Mouse (Mus musculus): ENCODE measurements around the gene Fbrs.
"Not testable (repeated sequence)": the region's sequence is repeated elsewhere in the genome, so short reads cannot be mapped to it uniquely, and the experiment has no call there.

The Fbrs gene

GRCm38 (mm10) chr7:127478635-127479317 is at the start of gene Fbrs:
Gene Fbrs, plus strand, starts transcription at chr7:127479199.
- peak; percentile 96 for DNase-seq (ENCODE audit: low spot score)

- no peak for DNase-seq (ENCODE audit: low spot score)
These were observed 43.8 kb upstream of the Fbrs start for GRCm38 (mm10) chr7:127435206-127435605.

DNA sequence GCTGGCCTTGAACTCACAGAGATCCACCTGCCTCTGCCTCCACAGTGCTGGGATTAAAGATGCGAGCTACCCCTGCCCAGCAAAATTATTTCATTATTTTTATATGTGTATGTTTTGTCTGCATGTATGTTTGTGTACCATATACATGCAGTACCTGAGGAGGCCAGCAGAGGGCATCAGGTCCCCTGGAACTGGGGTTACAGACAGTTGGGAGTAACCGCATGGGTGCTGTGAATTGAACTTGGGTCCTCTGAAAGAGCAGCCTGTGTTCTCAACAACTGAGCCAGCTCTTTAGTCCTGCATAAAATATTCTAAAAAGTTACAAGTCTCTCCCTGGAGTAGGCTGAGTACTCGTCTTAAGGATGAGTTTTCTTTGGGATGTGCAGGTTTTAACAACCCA is 41.3 kb upstream of the Fbrs start:
- peak; percentile 20 for DNase-seq (ENCODE audit: low spot score)

GRCm38 (mm10) chr7:127443976-127444375 is 35.0 kb upstream of the Fbrs start:
- no peak for DNase-seq (ENCODE audit: low spot score)

DNA sequence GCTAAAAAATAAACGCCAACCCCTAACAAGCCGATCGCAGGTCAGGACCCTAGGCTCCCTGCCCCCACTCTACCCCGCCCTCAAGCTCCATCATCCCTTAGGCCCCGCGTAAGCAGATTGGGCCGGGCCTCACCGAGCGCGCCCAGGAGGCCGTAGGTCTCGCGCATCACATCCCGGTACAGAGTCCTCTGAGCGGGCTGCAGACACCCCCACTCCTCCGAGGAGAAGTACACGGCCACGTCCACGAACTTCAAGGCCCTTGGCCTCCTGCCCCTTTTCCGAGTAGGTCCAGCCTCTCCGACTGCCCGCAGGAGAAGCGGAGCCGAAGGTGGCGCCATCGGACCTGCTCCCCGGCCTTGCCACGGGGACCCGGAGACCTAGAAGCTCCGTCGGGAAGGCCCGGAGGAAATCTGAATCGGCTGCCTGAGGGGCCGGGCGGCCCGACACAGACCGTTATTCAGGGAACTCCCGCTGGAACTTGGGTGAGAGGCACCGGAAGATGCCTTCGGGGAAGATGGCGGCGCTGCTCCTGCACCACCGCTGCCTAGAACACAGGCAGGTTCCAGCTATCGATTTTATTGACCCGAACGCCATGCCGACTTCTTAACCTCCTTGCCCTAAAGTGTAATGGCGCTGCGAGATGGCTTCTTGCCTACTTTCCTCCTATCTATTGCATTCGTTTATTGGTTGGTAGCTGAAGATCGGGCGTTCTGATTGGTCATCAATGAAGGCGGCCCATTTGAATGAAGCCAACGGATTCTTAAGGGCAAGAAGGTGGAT is 30.3 kb upstream of the Fbrs start, which contains the start of gene Zfp689:
TSS of gene Zfp689 (minus strand) at position 638 of the 780 bp plus-strand sequence.
- DNase-seq (ENCODE audit: low spot score) = peak; percentile 97

DNA sequence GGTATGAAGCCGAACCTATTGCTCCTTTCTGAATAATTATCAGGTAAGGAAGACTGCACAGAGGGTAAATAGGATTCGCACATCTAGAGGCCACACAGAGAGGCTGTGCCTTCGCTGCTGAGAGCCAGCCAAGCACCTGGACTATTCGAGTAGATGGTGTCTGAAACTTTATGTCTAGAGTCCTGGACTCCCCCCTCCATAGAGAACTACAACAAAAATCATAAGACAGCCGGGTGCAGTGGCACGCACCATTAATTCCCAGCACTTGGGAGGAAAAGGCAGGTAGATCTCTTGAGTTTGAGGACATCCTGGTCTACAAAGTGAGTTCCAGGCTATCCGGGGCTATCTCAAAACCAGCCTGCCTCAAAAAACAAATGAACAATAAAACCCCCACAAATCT is 29.0 kb upstream of the Fbrs start:
- no peak for DNase-seq (ENCODE audit: low spot score)

- no peak for DNase-seq (ENCODE audit: low spot score)
These were observed 25.9 kb upstream of the Fbrs start for GRCm38 (mm10) chr7:127453056-127453455.

GRCm38 (mm10) chr7:127454905-127455304 is 24.1 kb upstream of the Fbrs start:
- DNase-seq (ENCODE audit: low spot score) = no peak

DNA sequence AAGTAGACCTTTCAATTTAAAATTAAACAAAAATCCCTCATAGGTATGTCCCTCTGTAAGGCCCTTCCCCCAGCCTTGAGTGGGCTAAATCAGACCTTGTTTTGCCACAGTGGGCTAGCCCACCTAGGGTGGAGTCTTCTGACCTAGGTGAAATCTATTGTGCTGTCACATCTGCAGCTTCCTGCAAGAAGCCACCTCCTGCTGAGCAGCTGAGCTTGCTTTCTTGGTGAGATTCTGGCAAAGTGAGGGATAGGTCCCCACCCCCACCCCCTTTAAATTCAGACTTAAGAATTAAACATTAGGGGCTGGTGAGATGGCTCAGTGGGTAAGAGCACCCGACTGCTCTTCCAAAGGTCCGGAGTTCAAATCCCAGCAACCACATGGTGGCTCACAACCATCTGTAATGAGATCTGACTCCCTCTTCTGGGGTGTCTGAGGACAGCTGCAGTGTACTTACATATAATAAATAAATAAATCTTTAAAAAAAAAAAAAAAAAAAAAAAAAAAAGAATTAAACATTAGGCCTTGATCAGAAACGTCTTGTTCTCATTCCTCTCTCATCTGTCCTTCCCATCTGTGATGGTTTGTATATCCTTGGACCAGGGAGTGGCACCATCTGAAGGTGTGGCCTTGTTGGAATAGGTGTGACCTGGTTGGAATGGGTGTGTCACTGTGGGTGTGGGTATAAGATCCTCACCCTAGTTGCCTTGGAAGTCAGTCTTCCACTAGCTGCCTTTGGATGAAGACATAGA is 20.5 kb upstream of the Fbrs start:
- not testable (repeated sequence) for DNase-seq (ENCODE audit: low spot score)

- not testable (repeated sequence) for DNase-seq (ENCODE audit: low spot score)
These were observed 19.7 kb upstream of the Fbrs start, which contains the start of gene Prr14 for GRCm38 (mm10) chr7:127459311-127459710. Gene Prr14, plus strand, starts transcription at chr7:127459611.

DNA sequence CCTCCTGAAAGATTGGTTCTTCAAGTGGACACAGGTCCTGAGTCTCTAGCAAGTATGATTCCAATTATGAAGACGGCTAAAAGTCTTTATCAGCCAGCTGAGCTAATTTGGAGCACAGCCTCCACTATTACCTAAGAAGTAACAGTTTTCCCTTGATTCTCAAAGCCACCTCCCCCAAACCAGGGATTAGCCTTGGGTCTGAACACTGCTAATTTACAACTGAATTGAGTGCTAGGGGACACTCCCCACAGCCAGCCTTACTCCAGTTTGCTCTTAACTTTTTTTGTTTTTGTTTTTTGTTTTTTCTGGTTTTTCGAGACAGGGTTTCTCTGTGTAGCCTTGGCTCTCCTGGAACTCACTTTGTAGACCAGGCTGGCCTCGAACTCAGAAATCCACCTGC is 13.8 kb upstream of the Fbrs start:
- no peak for DNase-seq (ENCODE audit: low spot score)

DNA sequence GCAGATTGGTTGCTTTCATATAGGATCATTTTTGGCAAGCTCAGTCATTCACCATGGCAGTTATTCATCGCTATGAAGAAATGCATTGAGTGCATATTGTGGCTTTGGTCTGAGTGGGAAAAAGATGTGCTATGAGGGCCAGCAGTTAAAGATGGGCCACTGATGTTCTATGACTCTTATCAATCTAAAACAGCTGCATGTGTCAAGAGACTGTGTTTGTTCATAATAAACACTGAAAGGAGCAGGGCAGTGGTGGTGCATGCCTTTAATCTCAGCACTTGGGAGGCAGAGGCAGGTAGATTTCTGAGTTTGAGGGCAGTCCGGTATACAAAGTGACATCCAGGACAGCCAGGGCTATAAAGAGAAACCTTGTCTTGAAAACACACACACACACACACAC is 13.3 kb upstream of the Fbrs start:
- DNase-seq (ENCODE audit: low spot score) = not testable (repeated sequence)

DNA sequence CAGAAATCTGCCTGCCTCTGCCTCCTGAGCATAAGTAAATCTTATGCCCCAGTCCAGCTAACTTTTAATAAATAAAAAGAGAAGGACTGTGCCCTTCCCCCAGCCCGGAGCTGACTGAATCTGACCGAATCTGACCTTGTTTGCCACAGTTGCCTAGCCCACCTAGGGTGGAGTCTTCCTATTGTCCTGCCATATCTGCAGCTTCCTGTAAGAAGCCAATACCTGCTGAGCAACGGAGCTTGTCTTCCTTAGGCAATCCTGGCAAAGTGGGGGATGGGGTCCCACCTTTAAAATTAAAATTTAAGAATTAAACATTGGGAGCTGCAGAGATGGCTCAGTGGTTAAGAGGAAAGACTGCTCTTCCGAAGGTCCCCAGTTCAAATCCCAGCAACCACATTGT is 12.4 kb upstream of the Fbrs start:
- DNase-seq (ENCODE audit: low spot score) = no peak

DNA sequence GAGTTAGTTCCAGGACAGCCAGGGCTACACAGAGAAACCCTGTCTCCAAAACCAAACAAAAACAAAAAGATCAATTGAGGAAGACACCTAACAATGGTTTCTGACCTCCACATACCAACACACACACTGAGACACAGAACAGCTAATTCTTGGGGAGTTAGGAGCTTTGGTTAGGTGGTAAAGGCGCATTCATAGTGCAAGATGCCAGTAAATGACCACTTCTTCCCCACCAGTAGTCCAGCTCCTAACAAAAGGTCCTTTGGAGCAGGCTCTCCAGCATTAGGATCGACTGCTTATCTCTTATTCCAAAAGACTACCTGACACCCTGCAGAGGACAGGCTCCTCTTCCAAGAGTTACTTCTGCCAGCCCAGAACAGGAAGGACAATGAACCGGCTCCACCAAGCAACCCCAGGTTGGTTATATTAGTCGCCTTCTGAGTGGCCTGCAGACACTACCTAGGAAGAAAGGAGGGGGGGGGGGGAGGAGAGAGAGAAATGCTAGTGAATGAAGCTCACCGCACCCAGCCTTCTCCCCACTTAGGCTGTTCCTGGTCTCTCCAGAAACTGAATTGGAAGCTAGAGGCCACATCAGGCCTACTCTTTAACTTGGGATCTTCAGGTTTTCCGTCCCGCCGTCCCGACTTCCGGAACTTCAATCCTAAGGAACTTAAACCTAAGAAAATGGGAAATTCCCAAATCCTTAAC is 8.8 kb upstream of the Fbrs start:
- no peak for DNase-seq (ENCODE audit: low spot score)

DNA sequence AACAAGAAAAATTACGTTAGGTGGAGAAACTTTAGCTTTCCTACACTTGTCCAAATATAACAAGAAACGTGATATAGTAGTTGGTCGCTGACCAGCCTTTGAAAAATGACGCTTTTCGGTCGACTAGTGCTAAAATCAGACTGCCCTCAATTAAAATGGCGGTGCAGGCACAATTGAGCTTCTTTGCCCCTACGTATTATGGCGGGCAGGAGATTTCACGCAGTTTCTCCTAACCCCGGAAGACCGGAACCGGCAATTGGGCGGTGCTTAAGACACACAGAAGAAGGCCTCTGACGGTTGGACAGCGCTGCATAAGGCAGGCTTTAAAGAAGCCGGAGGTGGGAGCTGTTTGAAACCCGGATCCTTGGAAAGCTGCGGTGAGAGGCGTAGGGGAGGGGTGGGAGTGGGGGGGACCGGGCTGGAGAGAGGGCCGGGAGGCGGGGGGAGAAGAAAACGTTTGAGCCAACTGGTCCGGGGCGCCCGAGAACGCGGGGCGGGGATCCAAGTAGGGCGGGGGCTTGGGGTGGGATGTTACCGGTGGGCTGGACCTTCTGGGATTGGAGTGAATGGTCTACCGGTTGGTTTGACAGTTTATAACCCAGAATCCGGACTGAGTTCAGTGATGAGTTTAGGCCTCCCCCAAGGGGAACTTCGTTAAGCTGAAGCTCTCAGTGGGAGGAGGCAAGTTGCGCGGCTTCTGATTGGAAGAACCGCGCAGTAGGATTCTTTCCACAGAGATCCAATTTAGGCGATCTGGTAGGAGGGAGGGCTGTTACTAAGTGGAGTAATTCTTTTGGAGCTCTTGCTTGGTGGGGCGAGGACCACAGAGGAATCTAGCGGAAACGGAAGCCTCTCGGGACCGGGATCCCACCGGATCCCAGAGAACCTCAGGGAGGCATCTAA is 8.0 kb upstream of the Fbrs start:
- peak; percentile 96 for DNase-seq (ENCODE audit: low spot score)

GRCm38 (mm10) chr7:127471646-127472010 is 7.4 kb upstream of the Fbrs start:
- no peak for DNase-seq (ENCODE audit: low spot score)

- peak; percentile 20 for DNase-seq (ENCODE audit: low spot score)
These were observed 6.9 kb upstream of the Fbrs start for GRCm38 (mm10) chr7:127472060-127472459.

DNA sequence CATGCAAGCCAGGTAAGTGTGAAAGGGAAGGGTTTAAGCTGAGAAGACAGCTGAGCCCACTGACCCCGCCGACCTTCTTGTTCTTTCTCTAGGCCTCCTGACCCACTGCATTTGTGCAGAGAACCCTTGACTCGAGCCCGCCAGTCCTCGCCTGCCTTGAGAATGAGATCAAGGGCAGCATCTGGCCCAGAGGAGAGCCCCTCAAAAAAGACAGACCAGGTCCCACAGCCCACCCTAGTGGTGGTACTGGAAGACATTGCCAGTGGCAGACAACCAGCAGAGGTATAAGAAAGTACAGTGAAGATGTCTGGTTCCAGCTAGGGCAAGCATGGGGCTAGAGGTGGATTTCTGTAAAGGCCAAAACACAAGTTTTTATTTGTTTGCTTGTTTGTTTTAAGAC is 5.3 kb upstream of the Fbrs start:
- DNase-seq (ENCODE audit: low spot score) = peak; percentile 47

DNA sequence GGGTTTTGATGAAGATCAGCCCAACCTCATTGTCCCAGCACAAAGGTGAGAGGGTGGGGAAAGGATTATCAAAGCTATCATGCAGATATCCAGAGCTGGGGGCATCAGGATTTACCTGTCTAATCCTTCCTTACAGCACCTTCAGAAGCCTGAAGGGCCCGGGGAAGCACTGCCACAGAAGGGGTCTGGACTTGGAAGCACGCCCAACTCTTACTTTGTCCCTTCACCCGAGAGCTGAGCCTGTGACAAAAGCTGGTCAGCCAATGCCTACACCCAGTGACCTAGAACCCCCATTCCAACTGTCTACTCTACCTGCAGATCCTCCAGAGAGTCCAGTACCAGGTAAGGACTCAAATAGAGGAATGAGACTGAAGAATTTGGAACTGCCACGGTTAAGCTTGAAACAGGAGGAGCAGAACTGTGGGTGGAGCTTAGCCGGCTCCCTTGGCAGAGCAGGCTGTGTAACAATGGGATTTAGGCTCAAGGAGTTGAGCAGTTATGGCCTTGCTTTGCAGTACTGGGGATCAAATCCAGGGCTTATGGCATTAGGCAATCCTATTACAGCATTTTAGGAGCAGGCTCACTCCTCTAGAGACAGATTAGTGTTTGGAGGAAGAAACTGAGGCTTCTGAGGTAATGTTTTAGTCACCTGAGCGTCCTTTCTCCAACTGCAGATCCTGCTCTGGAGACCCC is 4.5 kb upstream of the Fbrs start:
- no peak for DNase-seq (ENCODE audit: low spot score)

GRCm38 (mm10) chr7:127475186-127475740 is 3.7 kb upstream of the Fbrs start:
- no peak for DNase-seq (ENCODE audit: low spot score)
